Mouse (Mus musculus): ENCODE measurements around the gene Olfr243. TPM values are rescaled to one million over a fixed set of nuclear protein-coding genes. Genes with fewer than 3 reads are reported as not detected.

The Olfr243 gene
- polyA plus RNA-seq, 1 experiment from 2014 or later = not detected

Other genes with a start within 250 kb of the Olfr243 start
- gene Olfr608, start 244.8 kb upstream of the Olfr243 start, polyA plus RNA-seq (2016; fragmentation: Nextera tagmentation; extraction: Ambion mirVana) = not detected in 2 replicates
- gene Olfr609, start 216.6 kb upstream of the Olfr243 start, polyA plus RNA-seq (2016; fragmentation: Nextera tagmentation; extraction: Ambion mirVana) = not detected in 2 replicates
- not detected in 2 replicates for gene Olfr610, start 202.5 kb upstream of the Olfr243 start, polyA plus RNA-seq (2016; fragmentation: Nextera tagmentation; extraction: Ambion mirVana)
- gene Olfr611, start 193.8 kb upstream of the Olfr243 start, polyA plus RNA-seq (2016; fragmentation: Nextera tagmentation; extraction: Ambion mirVana) = not detected in 2 replicates
- not detected in 2 replicates for gene Olfr612, start 172.0 kb upstream of the Olfr243 start, polyA plus RNA-seq (2016; fragmentation: Nextera tagmentation; extraction: Ambion mirVana)
- not detected in 2 replicates for gene Olfr613, start 166.6 kb upstream of the Olfr243 start, polyA plus RNA-seq (2016; fragmentation: Nextera tagmentation; extraction: Ambion mirVana)
- gene Olfr615, start 158.6 kb upstream of the Olfr243 start, polyA plus RNA-seq (2016; fragmentation: Nextera tagmentation; extraction: Ambion mirVana) = not detected in 2 replicates
- gene Olfr616, start 145.5 kb upstream of the Olfr243 start, polyA plus RNA-seq (2016; fragmentation: Nextera tagmentation; extraction: Ambion mirVana) = not detected in 2 replicates
- not detected in 2 replicates for gene Olfr617, start 141.6 kb upstream of the Olfr243 start, polyA plus RNA-seq (2016; fragmentation: Nextera tagmentation; extraction: Ambion mirVana)
- not detected in 2 replicates for gene Olfr618, start 124.6 kb upstream of the Olfr243 start, polyA plus RNA-seq (2016; fragmentation: Nextera tagmentation; extraction: Ambion mirVana)
- not detected in 2 replicates for gene Olfr619, start 114.1 kb upstream of the Olfr243 start, polyA plus RNA-seq (2016; fragmentation: Nextera tagmentation; extraction: Ambion mirVana)
- gene Olfr620, start 102.1 kb upstream of the Olfr243 start, polyA plus RNA-seq (2016; fragmentation: Nextera tagmentation; extraction: Ambion mirVana) = not detected in 2 replicates
- not detected in 2 replicates for gene Olfr622, start 72.0 kb upstream of the Olfr243 start, polyA plus RNA-seq (2016; fragmentation: Nextera tagmentation; extraction: Ambion mirVana)
- not detected in 2 replicates for gene Olfr623, start 51.0 kb upstream of the Olfr243 start, polyA plus RNA-seq (2016; fragmentation: Nextera tagmentation; extraction: Ambion mirVana)
- not detected in 2 replicates for gene Olfr624, start 43.5 kb upstream of the Olfr243 start, polyA plus RNA-seq (2016; fragmentation: Nextera tagmentation; extraction: Ambion mirVana)
- gene Olfr625-ps1, start 32.0 kb upstream of the Olfr243 start, polyA plus RNA-seq (2016; fragmentation: Nextera tagmentation; extraction: Ambion mirVana) = not detected in 2 replicates
- not detected in 2 replicates for gene Olfr628, start 15.7 kb downstream of the Olfr243 start, polyA plus RNA-seq (2016; fragmentation: Nextera tagmentation; extraction: Ambion mirVana)
- gene Olfr629, start 30.3 kb downstream of the Olfr243 start, polyA plus RNA-seq (2016; fragmentation: Nextera tagmentation; extraction: Ambion mirVana) = 0.05 TPM in 1 of 2 replicates, not detected in the other
- not detected in 2 replicates for gene Olfr630, start 42.7 kb downstream of the Olfr243 start, polyA plus RNA-seq (2016; fragmentation: Nextera tagmentation; extraction: Ambion mirVana)
- not detected in 2 replicates for gene Olfr69, start 56.9 kb downstream of the Olfr243 start, polyA plus RNA-seq (2016; fragmentation: Nextera tagmentation; extraction: Ambion mirVana)
- not detected in 2 replicates for gene Olfr68, start 65.0 kb downstream of the Olfr243 start, polyA plus RNA-seq (2016; fragmentation: Nextera tagmentation; extraction: Ambion mirVana)
- gene Olfr67, start 77.2 kb downstream of the Olfr243 start, polyA plus RNA-seq (2016; fragmentation: Nextera tagmentation; extraction: Ambion mirVana) = not detected in 2 replicates
- gene Hbb-bt, start 99.3 kb downstream of the Olfr243 start, polyA plus RNA-seq (2016; fragmentation: Nextera tagmentation; extraction: Ambion mirVana) = 37,996 and 38,837 TPM in 2 replicates
- 70,723 and 73,152 TPM in 2 replicates for gene Hbb-bs, start 113.4 kb downstream of the Olfr243 start, polyA plus RNA-seq (2016; fragmentation: Nextera tagmentation; extraction: Ambion mirVana)
- gene Hbb-bh2, start 125.8 kb downstream of the Olfr243 start, polyA plus RNA-seq (2016; fragmentation: Nextera tagmentation; extraction: Ambion mirVana) = 0.72 and 1.2 TPM in 2 replicates
- gene Hbb-bh1, start 128.5 kb downstream of the Olfr243 start, polyA plus RNA-seq (2016; fragmentation: Nextera tagmentation; extraction: Ambion mirVana) = 1,392 and 1,481 TPM in 2 replicates
- gene Hbb-y, start 138.5 kb downstream of the Olfr243 start, polyA plus RNA-seq (2016; fragmentation: Nextera tagmentation; extraction: Ambion mirVana) = 9,927 and 10,875 TPM in 2 replicates
- gene Olfr66, start 171.6 kb downstream of the Olfr243 start, polyA plus RNA-seq (2016; fragmentation: Nextera tagmentation; extraction: Ambion mirVana) = not detected in 2 replicates
- gene Olfr64, start 179.8 kb downstream of the Olfr243 start, polyA plus RNA-seq (2016; fragmentation: Nextera tagmentation; extraction: Ambion mirVana) = not detected in 2 replicates
- not detected in 2 replicates for gene Olfr65, start 188.8 kb downstream of the Olfr243 start, polyA plus RNA-seq (2016; fragmentation: Nextera tagmentation; extraction: Ambion mirVana)
- gene Olfr631, start 214.2 kb downstream of the Olfr243 start, polyA plus RNA-seq (2016; fragmentation: Nextera tagmentation; extraction: Ambion mirVana) = 0.30 TPM in 1 of 2 replicates, not detected in the other
- gene Olfr632, start 219.7 kb downstream of the Olfr243 start, polyA plus RNA-seq (2016; fragmentation: Nextera tagmentation; extraction: Ambion mirVana) = 0.17 and 0.35 TPM in 2 replicates
- gene Olfr633, start 229.8 kb downstream of the Olfr243 start, polyA plus RNA-seq (2016; fragmentation: Nextera tagmentation; extraction: Ambion mirVana) = 0.08 TPM in 1 of 2 replicates, not detected in the other

Data from liver, embryonic 12.5 days (tissue).